Mouse (Mus musculus) mouse trophoblast stem cell (cell line): Measurements from ENCODE around the gene Pdzd8.

ENCODE experiments used
- in situ Hi-C, 2 experiments: fragments of 300-500 bp; cut with MseI, MboI; formaldehyde crosslinking; loops; 2 replicates in 1 of 2; 3 replicates in 1 of 2; pipeline ENCODE4 v1.15.1; 2025

The Pdzd8 gene

GRCm38 (mm10) chr19:59354906-59355305 lies 9.3 kb upstream of the Pdzd8 start:
- in situ Hi-C loops = no loop called here

GRCm38 (mm10) chr19:59352760-59353159 lies 7.2 kb upstream of the Pdzd8 start:
- in situ Hi-C loops = no loop called here

GRCm38 (mm10) chr19:59351151-59351889 lies 5.7 kb upstream of the Pdzd8 start:
- in situ Hi-C loops = no loop called here

GRCm38 (mm10) chr19:59350273-59350903 lies 4.8 kb upstream of the Pdzd8 start:
- in situ Hi-C loops = no loop called here

GRCm38 (mm10) chr19:59349329-59349960 lies 3.9 kb upstream of the Pdzd8 start:
- in situ Hi-C loops = no loop called here

- in situ Hi-C loops = no loop called here
These were observed 745 bp upstream of the Pdzd8 start for GRCm38 (mm10) chr19:59346325-59346724.

GRCm38 (mm10) chr19:59345081-59345657 lies 411 bp downstream of the Pdzd8 start:
- in situ Hi-C loops = no loop called here

GRCm38 (mm10) chr19:59344304-59344711 lies 1.3 kb downstream of the Pdzd8 start:
- in situ Hi-C loops = no loop called here

- in situ Hi-C loops = no loop called here
These were observed 2.6 kb downstream of the Pdzd8 start for GRCm38 (mm10) chr19:59342964-59343363.

GRCm38 (mm10) chr19:59339908-59340307 lies 5.7 kb downstream of the Pdzd8 start:
- in situ Hi-C loops = no loop called here

- in situ Hi-C loops = no loop called here
These were observed 7.5 kb downstream of the Pdzd8 start for GRCm38 (mm10) chr19:59337872-59338681.

- in situ Hi-C loops = no loop called here
These were observed 8.9 kb downstream of the Pdzd8 start for GRCm38 (mm10) chr19:59336655-59337054.

- in situ Hi-C loops = no loop called here
These were observed 14.8 kb downstream of the Pdzd8 start for GRCm38 (mm10) chr19:59330816-59331225.

GRCm38 (mm10) chr19:59321990-59322389 lies 23.6 kb downstream of the Pdzd8 start, which contains the start of gene Rps12-ps3:
Gene Rps12-ps3, plus strand, starts transcription at chr19:59322290.
- in situ Hi-C loops = no loop called here

- in situ Hi-C loops = no loop called here
These were observed 29.0 kb downstream of the Pdzd8 start for GRCm38 (mm10) chr19:59316571-59316970.

GRCm38 (mm10) chr19:59315308-59315707 lies 30.3 kb downstream of the Pdzd8 start:
- in situ Hi-C loops = no loop called here

GRCm38 (mm10) chr19:59292183-59292839 lies 53.3 kb downstream of the Pdzd8 start:
- in situ Hi-C loops = no loop called here

GRCm38 (mm10) chr19:59289811-59290210 lies 55.8 kb downstream of the Pdzd8 start:
- in situ Hi-C loops = no loop called here

- in situ Hi-C loops = no loop called here
These were observed 56.5 kb downstream of the Pdzd8 start for GRCm38 (mm10) chr19:59289042-59289441.

GRCm38 (mm10) chr19:59282001-59282400 lies 63.6 kb downstream of the Pdzd8 start:
- in situ Hi-C loops = no loop called here

- in situ Hi-C loops = no loop called here
These were observed 64.7 kb downstream of the Pdzd8 start for GRCm38 (mm10) chr19:59280841-59281240.
